Mouse (Mus musculus) lung, postnatal 10 days (tissue): Measurements from ENCODE around the gene Lsm7.

Source experiments
- DNase-seq: peaks from one replicate; pipeline ENCODE4 v3.0.0; 2021

Lsm7 gene

DNA sequence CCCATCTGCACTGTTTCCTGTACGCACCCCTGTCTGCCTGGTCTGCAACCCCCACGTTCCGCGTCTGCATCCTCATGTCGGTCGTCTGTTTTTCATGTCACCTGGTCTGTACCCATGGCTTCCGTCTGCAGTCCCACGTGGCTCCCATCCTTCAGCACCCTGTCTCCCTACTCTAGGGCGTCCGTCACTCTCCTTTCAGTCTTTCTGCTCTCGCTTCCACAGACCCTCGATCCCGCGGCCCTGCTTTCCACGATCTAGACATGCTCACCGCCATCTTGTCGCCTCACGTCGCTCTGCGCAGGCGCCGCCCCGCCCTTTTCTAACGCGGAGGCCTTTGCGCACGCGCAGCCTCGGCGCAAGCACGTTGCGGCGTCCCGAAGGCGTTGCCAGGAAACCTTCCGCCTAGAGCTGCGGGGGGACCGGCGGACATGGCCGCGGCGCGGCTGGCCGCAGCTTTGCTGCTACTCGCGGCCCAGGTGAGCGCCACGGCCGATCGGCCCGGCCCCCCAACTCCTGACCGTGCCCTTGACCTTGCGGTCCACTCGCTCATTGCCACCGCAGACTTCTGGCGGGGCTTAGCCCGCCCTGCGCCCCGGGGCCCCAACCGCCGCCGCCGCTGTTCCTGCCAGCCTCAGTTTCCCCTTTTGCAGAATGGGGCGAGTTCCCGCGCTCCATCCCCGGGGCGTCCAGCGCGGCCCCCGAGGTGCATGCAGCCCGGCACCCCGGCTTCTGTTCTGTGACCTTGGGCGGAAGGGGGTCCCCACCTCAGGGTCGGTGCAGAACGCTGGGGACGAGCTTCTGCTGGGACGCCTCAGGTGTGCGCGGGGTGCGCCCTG, at the start of gene Lsm7, which contains the start of gene Sppl2b:
TSS of gene Lsm7 (minus strand) at position 297 of the 836 bp plus-strand sequence.
TSS of gene Sppl2b (plus strand) at position 363 of the 836 bp plus-strand sequence.
- DNase-seq: peak; percentile 98

DNA sequence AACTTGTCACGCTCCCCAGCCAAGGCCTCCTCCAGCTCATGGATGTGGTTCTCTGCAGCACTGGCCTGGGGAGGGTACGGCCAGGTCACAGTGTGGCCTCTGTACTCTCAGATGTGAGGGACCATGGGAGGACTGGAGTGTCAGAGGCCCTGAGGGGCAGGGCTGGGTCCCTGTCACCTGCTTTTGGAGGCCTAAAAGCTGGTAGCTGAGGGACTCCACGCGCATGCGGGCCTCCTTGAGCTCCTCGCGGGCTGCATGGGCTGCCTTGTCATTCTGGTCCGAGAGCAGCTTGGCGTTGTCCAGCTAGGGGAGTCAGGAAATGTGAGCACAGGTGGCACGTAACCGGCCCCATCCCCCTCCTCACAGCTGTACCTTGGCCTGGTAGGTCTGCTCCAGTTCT, 49.7 kb upstream of the Lsm7 start:
- DNase-seq: no peak

DNA sequence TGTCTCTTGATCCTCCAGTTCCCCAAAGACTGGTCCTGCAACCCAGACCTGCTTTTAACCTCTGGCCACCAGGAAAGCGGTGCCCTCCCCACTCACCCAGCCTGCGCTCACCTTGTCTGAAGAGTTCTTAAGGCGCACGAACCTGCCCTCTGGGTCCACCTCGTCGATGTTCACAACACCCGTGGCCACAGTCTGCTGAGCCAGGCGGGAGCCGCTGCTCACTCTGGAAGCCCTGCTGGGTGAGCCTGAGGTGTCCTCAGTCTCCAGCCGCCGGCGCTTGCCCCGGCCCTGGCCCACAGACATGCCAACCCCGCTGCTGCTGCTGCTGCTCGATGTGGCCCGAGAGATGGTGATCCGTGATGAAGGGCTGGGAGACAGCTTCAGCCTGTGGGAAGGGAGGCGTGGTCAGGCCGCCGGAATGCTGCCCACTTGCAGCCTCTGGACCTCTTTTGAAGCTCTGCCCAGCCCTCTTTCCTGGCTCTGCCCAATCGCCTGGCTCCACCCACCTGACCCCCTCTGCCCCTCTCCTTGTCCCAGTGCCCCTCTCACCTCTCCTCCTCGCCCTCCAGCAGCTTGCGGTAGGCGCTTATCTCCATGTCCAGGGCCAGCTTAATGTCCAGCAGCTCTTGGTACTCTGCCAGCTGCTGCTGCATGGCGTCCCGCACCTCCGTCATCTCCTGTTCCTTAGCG, 49.1 kb upstream of the Lsm7 start:
- peak; percentile 71 for DNase-seq

DNA sequence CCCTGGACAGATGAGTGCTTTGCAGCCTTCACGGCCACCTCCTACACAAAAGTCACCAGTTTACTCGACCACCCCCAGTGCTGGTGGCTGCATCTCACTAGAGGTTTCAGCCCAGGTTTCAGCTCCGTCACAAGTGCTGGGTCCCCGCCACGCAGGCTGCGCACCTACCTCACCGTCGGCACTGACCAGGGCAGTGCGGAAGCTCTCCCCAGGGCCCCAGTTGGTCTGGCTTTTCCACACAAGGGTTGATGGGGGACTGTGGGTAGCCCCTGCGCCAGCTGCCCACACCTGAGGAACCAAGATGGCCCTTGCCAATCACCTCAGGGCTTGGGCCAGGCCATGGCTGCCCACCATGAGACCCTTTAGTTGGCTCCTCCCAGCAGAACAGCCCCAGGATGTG, 48.3 kb upstream of the Lsm7 start:
- DNase-seq: no peak

DNA sequence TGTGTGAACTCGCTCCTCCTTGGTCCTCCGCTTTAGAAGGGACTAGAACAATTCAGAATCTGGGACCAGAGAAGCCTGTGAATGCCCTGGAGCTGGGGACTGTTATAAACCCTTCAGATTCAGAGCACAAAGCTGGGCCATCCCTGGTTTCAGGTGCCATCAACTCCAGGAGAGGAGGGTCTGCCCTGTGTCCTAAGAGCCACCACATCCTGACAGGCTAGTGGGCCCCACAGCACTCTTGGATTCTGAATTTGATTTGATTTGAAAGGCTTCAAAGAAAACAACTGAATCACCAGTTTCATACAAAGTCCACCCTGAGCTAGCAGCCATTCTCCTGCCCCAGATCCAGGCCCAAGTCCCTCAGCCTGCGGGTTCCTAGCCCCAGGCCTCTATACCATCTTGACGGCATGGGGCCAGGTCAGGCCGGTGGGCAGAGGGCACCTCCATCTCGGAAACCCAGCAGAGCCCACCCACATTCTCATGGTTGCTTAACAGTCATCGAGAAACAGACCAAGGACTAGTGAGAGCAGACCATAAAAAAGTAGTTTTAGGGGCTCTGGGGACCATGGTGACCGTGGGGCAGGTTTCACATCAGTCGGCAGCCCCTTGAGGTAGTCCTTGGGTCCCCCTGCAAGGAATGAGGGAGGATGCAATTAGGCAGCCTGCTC, 47.4 kb upstream of the Lsm7 start:
- no peak for DNase-seq

DNA sequence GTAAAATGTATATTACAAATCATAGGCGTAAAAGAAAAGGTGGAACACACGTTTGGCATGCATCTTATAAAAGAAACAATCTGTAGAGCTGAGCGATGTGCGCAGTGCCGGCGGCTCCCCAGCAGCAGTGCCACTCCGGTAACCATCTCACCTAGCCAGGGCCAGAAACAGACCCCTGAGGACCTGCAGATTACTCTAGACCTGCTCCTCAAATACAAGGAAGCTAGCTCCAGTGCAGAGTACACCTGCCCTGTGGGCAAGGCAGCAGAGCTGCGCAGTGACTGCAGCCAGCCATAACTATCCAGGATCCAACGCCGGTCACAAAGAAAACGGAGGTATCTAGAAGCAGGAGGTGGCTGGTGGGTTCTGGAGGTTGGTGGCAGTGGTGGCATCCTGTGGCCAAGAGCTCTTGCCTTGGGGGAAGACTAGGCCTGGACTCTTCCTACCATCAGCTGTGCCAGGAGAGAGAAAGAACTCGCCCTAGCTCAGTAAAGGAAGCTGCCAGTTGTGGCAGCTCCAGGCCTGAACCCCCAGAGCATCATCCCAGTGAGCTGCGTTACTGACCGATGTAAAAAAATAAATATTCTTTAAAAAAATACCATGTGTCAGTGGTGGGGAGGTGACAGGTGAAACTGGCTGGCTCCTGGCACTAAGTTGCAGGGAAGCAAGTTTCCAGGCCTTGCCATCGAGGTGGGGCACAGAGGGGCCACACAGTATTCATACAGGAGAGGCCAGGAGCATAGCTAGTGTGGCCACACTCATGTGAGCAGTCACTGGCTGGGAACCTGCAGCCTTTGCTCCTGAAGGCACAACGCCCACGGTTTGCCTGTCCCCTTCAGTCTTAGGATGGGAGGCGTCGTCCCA, 46.6 kb upstream of the Lsm7 start:
- DNase-seq: no peak

DNA sequence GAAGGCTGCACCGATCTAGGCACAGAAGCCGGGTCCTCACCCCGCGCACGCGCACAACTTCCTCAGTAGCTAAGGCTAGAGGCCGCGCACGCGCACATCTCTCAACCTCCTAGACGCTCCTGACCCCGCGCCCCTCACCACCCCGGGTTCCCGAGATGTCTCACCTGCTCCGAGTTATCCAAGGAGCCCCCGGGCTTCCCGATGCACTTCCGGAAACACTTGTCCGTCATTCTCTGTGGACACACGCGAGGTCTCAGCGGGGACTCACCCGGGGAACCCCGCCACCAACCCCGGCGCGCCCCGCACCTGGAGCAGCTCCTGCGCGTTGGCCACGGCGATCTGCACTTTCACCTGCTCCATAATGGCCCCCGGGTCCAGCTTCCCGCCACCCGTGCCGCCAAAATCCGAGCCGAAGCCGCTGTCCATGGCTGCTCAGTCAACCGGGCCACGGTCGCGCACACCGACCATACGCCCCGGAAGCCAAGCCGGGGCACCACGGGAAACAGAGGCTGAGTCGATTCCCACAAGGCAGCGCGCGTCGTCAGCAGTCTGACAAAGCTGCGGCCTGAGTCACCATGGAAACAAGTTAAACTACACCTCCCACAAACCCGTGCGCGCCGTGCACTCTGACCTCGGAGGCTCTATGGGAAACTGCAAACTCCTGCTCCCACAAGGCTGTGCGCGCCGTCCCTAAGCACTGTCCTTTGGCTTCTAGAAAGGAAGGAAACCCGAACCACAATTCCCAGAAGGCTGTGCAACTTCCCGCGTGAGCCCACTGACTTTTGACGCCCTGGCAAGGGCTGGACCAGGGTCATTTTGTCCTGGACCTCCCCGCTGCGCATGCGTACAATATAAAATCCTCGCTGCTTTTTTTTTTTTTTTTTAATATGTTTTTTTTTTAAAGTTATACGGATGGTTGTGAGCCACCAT, 45.6 kb upstream of the Lsm7 start, which contains the start of gene Timm13:
TSS of gene Timm13 (minus strand) at position 652 of the 930 bp plus-strand sequence.
- DNase-seq: peak; percentile 99

DNA sequence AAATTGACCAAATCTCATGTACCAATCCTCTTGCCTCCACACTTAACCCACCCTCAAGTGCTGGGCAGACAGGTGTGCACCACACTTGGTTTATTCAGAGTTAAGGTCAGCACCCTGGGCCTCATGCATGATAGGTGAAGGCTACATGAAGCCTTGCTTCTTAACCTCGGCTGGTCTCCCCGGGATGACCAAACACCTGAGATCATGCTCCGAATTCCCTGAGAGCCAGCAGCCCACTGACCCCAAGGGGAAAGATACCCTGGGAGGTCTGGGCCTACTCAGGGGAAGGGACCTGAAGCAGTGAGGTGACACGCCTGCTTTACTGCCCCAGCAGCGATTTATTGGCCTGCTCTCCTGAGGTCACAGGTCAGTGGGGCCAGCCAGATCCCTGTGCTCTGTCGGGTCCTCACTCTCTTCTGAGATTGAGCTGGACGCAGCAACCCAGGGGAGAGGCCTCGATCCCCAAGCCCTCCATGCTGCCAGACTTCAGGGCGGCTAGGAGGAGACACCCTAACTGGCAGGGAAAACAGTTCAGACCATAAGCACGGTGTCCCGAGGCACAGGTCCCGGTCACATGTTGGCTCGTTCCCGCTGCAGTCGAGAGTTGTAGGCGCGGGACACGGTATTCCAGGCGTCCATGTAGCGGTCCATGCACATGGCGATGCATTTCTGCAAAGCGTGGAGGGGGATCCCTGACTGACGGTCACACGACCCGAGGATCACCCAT, 44.7 kb upstream of the Lsm7 start:
- DNase-seq: no peak

DNA sequence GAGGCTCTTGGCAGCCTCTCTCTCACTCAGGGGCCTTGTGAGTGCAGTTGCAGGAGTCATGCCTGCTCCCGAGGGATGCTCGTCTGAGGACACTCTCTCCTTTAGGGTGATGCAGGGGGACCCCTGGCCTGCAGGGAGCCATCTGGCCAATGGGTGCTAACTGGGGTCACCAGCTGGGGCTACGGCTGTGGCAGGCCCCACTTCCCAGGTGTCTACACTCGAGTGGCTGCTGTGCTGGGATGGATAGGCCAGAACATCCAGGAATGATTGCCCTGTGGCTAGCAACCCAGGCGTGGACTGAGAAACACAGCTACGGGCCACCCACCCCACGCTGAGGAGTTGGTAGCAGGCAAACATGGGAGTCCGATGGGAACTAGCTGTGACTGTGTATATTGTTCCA, 44.1 kb upstream of the Lsm7 start:
- no peak for DNase-seq

DNA sequence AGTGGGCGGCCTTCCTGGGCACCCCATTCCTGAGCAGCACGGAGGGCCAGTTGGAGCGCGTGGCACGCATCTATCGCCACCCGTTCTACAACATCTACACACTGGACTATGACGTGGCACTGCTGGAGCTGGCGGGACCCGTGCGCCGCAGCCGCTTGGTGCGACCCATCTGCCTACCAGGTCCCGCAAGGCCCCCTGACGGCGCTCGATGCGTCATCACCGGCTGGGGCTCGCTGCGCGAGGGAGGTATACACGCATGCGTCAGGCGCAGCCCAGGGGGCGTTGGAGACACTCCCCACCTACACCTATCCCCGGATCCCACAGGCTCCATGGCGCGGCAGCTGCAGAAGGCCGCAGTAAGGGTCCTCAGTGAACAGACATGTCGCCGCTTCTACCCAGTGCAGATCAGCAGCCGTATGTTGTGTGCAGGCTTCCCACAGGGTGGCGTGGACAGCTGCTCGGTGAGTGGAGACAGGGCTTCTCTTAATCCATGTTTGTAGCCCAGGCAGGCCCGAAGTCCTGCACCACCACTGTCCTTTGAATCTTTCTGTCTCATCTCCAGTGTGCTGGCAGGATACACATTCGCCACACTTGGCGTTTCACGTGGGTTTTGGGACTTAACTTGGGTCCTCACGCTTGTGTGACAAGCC, 43.0 kb upstream of the Lsm7 start:
- no peak for DNase-seq

DNA sequence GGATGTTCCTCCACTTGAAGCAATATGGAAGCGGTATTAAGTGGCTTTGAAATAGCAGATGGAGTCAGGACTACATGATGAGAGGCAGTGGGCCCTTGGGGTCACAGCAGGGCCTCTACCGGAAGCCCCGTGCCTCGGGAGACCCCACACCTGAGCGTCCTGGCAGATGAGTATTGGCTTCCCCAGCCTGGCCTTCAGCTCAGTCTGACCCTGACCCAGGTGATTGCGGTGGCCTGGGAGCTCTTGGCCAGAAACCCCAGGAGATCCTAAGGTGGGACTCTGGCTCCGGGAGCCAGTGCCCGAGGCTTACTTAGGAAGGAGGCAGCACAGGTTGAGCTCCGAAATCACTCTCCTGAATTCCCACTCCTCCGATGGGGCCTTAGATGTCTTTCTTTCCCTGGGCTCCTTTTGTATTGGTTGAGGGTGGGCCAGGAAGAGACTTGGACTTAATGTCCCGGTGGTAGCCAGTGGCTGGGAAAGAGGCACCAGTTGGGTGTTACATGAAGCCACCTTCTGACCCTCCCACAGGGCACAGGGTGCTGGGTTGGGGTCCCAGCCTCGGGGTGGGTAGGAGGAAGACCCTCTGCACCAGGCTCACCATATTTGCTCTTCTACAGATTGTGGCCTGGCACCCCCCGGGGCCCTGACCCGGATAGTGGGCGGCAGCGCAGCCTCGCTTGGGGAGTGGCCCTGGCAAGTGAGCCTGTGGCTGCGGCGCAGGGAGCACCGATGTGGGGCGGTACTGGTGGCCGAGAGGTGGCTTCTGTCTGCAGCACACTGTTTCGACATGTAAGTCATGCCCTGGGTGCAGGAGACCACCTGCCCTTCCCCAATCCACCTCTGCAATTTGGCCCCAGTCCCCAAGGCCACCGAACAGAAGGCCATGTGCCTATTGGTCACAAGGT, 41.8 kb upstream of the Lsm7 start:
- DNase-seq: no peak

DNA sequence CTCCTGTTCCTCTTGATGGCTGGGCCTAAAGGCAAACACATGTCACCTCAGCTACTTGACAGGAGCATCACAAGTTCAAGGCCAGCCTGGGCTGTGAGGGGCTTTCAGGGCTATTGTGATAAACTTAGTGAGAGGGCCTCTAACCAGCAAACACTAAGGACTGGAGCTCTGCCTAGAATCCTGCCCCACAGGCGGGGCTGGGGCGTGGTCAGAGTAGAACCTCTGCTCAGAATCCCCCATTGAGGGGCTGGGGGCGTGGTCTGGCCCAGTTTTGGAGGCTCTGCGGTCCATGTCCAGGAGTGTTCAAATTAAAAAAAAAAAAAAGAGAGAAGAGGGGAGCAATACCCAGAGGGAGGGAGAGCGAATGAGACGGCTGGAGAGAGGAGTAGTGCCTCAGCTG, 40.7 kb upstream of the Lsm7 start:
- DNase-seq: no peak

DNA sequence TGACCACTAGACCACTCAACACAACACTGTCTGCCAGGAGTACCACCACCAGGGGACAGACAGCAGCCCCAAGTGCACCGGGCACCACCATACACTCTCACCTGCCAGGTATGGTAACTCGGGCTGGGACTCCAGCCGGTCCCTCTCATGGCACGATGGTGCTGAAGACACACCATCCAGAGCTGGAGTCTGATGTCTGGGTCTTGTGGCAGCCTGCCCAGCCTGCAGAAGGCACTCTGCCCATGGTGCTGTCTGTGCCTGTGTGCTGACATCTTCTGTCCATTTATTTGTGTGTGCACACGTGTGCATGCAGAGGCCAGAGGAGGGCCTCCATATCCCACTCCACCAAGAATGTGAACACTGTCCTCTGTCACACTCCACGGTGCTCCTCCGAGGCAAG, 40.1 kb upstream of the Lsm7 start:
- no peak for DNase-seq

DNA sequence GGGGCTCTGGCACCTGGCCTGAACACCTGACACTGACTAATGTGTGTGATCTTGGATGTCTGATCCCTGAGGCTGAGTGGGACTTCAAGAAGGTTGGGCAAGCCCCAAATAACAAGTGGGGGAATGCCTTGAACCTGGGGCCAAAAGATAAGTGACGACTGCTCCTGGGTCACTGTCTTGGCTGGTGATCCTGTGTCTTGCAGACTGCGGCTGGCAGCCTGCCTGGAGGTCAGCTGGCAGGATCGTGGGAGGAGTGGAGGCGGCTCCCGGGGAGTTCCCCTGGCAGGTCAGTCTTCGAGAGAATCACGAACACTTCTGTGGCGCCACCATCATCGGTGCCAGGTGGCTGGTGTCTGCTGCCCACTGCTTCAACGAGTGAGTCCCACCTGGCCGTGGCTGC, 32.2 kb upstream of the Lsm7 start:
- peak; percentile 67 for DNase-seq

DNA sequence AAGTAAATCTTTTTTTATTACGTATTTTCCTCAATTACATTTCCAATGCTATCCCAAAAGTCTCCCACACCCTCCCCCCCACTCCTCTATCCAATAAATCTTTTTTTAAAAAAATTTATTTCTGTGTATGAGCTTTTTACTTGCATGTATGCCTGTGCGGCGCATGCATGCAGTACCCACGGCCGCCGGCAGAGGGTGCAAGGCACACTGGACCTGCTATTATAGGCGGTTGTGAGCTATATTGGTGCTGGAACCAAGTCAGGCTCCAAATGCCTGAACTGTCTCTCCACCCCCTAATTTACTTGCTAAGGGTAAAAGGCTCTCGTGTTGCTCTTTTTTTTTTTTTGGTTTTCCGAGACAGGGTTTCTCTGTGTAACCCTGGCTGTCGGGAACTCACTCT, 26.3 kb upstream of the Lsm7 start:
- DNase-seq: peak; percentile 85

DNA sequence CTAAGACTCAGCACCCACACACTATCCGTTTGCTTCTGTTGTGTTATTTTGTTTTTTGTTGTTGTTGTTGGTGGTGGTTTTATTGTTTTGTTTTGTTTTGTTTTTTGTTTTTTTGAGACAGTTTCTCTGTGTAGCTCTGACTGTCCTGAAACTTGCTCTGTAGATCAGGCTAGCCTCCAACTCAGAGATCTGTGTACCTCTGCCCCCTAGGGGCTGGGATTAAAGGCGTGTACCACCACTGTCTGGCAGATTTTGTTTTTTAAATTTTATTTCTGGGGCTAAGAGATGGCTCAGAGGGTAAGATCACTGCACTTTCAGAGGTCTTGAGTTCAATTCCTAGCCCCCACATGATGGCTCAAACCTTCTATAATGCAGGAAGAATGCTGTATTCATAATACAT, 25.9 kb upstream of the Lsm7 start:
- DNase-seq: no peak

DNA sequence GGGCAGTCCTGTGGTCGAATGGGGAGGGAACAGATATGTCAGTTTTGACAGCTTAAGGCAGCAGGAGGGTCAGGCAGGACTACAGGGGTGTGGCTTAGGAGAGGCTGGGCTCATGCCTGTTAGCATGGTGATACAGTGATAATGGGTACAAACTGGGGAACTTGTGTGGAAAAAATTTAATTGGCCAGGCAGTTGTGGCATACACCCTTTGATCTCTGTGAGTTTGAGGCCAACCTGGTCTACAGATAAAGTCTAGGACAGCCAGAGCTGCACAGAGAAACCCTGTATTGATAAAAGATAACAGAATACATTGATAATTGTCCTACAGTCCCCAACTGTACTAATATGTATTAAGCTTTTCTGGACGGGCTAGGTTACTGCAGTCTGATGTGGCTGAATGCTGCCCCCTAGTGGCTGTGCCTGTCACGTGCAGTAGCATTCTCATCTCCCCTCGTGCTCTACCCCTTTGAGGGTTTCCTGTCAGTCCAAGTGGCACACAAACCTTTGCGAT, 25.2 kb upstream of the Lsm7 start:
- DNase-seq: peak; percentile 71

DNA sequence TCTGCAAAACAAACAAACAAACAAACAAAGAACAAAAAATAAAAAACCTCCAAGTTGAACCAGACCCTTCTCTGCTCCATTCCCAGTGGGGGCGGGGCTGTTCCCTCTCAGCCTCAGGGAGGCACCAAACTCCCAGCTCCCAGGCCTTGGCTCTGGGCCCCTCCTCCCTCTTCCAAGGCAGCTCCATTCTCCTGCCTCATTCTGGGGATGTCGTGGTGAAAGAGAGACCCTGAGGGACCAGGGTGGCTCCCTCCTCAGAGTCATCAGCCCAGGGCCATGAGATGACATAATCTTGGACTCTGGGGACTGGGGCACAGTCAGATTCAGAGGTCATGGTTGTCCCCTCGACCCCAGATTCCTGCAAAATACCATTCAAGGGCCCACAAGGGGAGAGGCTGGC, 21.6 kb upstream of the Lsm7 start:
- DNase-seq: no peak

DNA sequence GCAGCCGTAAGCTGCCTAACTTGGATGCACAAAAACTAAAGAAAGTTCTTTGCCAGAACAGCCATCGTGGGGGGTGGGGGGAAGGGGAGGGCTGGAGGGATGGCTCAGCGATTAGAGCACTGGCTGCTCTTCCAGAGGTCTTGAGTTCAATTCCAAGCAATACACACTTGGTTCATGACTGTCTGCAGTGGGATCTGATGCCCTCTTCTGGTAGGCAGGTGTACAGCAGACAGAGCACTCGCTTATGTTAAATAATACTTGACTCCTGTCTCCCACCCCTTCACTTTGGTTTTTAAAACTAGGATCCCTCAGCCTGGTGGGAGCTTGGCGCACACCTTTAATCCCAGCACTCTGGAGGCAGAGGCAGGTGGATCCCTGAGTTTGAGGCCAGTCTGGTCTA, 21.0 kb upstream of the Lsm7 start:
- peak; percentile 74 for DNase-seq
